Mouse (Mus musculus): ENCODE results near the gene Gna14. TPM values are rescaled to one million over a fixed set of nuclear protein-coding genes. Genes with fewer than 3 reads are reported as not detected.
A peak's percentile ranks its signal among the peaks of the same experiment; 100 is the strongest.

The Gna14 gene
- polyA plus RNA-seq, 1 experiment from 2014 or later, result 1.4 TPM

GRCm38 (mm10) chr19:16492453-16492852 is 56.9 kb downstream of the Gna14 start:
- Histone ChIP-seq H3K36me3 (replicated peaks) (no peaks in the 10 kb centered on the region), H3K4me1 (peaks cover 30% of the 10 kb centered on the region), H3K4me3 (no peak overlapping the region), H3K27ac (replicated peaks) (peak overlapping the region; percentile 76), H3K27me3 (replicated peaks; ENCODE audit: low read depth, poor library complexity, severe bottlenecking) (no peaks in the 10 kb centered on the region), H3K9me3 (0 out of 2 replicates have a peak, but pooled peaks cover 3% of the 10 kb centered on the region)
- no peak for DNase-seq (ENCODE audit: low spot score)
- 92% methylated on average over 1 of the region's 1 CpGs for WGBS

GRCm38 (mm10) chr19:16494816-16495516 is 59.4 kb downstream of the Gna14 start:
- no peak overlapping the region for H3K27ac ChIP-seq (replicated peaks)
- DNase-seq (ENCODE audit: low spot score), result no peak
- no peaks in the 10 kb centered on the region for H3K36me3 ChIP-seq (replicated peaks)
- no peak overlapping the region for H3K4me3 ChIP-seq
- H3K4me1 ChIP-seq, result peaks cover 33% of the 10 kb centered on the region
- H3K27me3 ChIP-seq (replicated peaks; ENCODE audit: low read depth, poor library complexity, severe bottlenecking), result no peaks in the 10 kb centered on the region
- WGBS, result 89% methylated on average over 10 of the region's 10 CpGs
- 0 out of 2 replicates have a peak, but pooled peaks cover 3% of the 10 kb centered on the region for H3K9me3 ChIP-seq

GRCm38 (mm10) chr19:16496016-16496415 is 60.5 kb downstream of the Gna14 start:
- Histone ChIP-seq H3K27me3 (replicated peaks; ENCODE audit: low read depth, poor library complexity, severe bottlenecking) (no peaks in the 10 kb centered on the region), H3K4me3 (no peak overlapping the region), H3K36me3 (replicated peaks) (no peaks in the 10 kb centered on the region), H3K9me3 (0 out of 2 replicates have a peak, but pooled peaks cover 3% of the 10 kb centered on the region), H3K27ac (replicated peaks) (no peak overlapping the region), H3K4me1 (peaks cover 25% of the 10 kb centered on the region)
- WGBS, result 92% methylated on average over 5 of the region's 5 CpGs
- no peak for DNase-seq (ENCODE audit: low spot score)

GRCm38 (mm10) chr19:16502054-16502453 is 66.5 kb downstream of the Gna14 start:
- DNase-seq (ENCODE audit: low spot score), result no peak
- no peak overlapping the region for H3K4me3 ChIP-seq
- H3K9me3 ChIP-seq, result no peaks in the 10 kb centered on the region
- H3K27ac ChIP-seq (replicated peaks), result no peak overlapping the region; the same call in 1 of the 2 replicates
- no peaks in the 10 kb centered on the region for H3K36me3 ChIP-seq (replicated peaks)
- peaks cover 21% of the 10 kb centered on the region for H3K4me1 ChIP-seq
- 57% methylated on average over 5 of the region's 5 CpGs for WGBS
- no peaks in the 10 kb centered on the region for H3K27me3 ChIP-seq (replicated peaks; ENCODE audit: low read depth, poor library complexity, severe bottlenecking)

GRCm38 (mm10) chr19:16506711-16507364 is 71.3 kb downstream of the Gna14 start:
- Histone ChIP-seq H3K4me3 (no peak overlapping the region), H3K27me3 (replicated peaks; ENCODE audit: low read depth, poor library complexity, severe bottlenecking) (no peaks in the 10 kb centered on the region), H3K27ac (replicated peaks) (peak overlapping the region; percentile 60), H3K4me1 (peaks cover 19% of the 10 kb centered on the region), H3K9me3 (no peaks in the 10 kb centered on the region), H3K36me3 (replicated peaks) (no peaks in the 10 kb centered on the region)
- 36% methylated on average over 6 of the region's 6 CpGs for WGBS
- DNase-seq (ENCODE audit: low spot score), result peak; percentile 29

GRCm38 (mm10) chr19:16510343-16511080 is 75.0 kb downstream of the Gna14 start:
- H3K36me3 ChIP-seq (replicated peaks), result no peaks in the 10 kb centered on the region
- DNase-seq (ENCODE audit: low spot score), result no peak
- whole genome bisulfite sequencing, result 88% methylated on average over 10 of the region's 10 CpGs
- no peaks in the 10 kb centered on the region for H3K27me3 ChIP-seq (replicated peaks; ENCODE audit: low read depth, poor library complexity, severe bottlenecking)
- H3K9me3 ChIP-seq, result no peaks in the 10 kb centered on the region
- H3K4me1 ChIP-seq, result peaks cover 18% of the 10 kb centered on the region
- H3K27ac ChIP-seq (replicated peaks), result no peak overlapping the region
- no peak overlapping the region for H3K4me3 ChIP-seq

GRCm38 (mm10) chr19:16511081-16511420 is 75.5 kb downstream of the Gna14 start:
- Histone ChIP-seq H3K36me3 (replicated peaks) (no peaks in the 10 kb centered on the region), H3K4me3 (no peak overlapping the region), H3K9me3 (no peaks in the 10 kb centered on the region), H3K4me1 (peaks cover 12% of the 10 kb centered on the region), H3K27me3 (replicated peaks; ENCODE audit: low read depth, poor library complexity, severe bottlenecking) (no peaks in the 10 kb centered on the region), H3K27ac (replicated peaks) (no peak overlapping the region)
- 75% methylated on average over 2 of the region's 2 CpGs for WGBS
- no peak for DNase-seq (ENCODE audit: low spot score)

GRCm38 (mm10) chr19:16514201-16514600 is 78.6 kb downstream of the Gna14 start:
- 79% methylated on average over 4 of the region's 4 CpGs for WGBS

GRCm38 (mm10) chr19:16518569-16518968 is 83.0 kb downstream of the Gna14 start:
- no peak overlapping the region for H3K27ac ChIP-seq (replicated peaks)
- 82% methylated on average over 3 of the region's 3 CpGs for WGBS
- no peaks in the 10 kb centered on the region for H3K36me3 ChIP-seq (replicated peaks)
- H3K9me3 ChIP-seq, result no peaks in the 10 kb centered on the region
- H3K4me1 ChIP-seq, result no peaks in the 10 kb centered on the region
- DNase-seq (ENCODE audit: low spot score), result no peak
- H3K27me3 ChIP-seq (replicated peaks; ENCODE audit: low read depth, poor library complexity, severe bottlenecking), result no peaks in the 10 kb centered on the region
- H3K4me3 ChIP-seq, result no peak overlapping the region

More at GRCm38 (mm10) chr19:16514201-16514600, 78.6 kb downstream of the Gna14 start:
- Histone ChIP-seq H3K4me3 (no peak overlapping the region), H3K27me3 (replicated peaks; ENCODE audit: low read depth, poor library complexity, severe bottlenecking) (no peaks in the 10 kb centered on the region), H3K27ac (replicated peaks) (no peak overlapping the region), H3K4me1 (no peaks in the 10 kb centered on the region), H3K9me3 (no peaks in the 10 kb centered on the region), H3K36me3 (replicated peaks) (no peaks in the 10 kb centered on the region)
- no peak for DNase-seq (ENCODE audit: low spot score)

GRCm38 (mm10) chr19:16520608-16521007 is 85.0 kb downstream of the Gna14 start:
- no peaks in the 10 kb centered on the region for H3K36me3 ChIP-seq (replicated peaks)
- no peak overlapping the region for H3K27ac ChIP-seq (replicated peaks)
- H3K9me3 ChIP-seq, result no peaks in the 10 kb centered on the region
- H3K4me1 ChIP-seq, result no peaks in the 10 kb centered on the region
- no peak overlapping the region for H3K4me3 ChIP-seq
- WGBS, result 91% methylated on average over 3 of the region's 3 CpGs
- DNase-seq (ENCODE audit: low spot score), result no peak
- no peaks in the 10 kb centered on the region for H3K27me3 ChIP-seq (replicated peaks; ENCODE audit: low read depth, poor library complexity, severe bottlenecking)

GRCm38 (mm10) chr19:16526302-16526880 is 90.8 kb downstream of the Gna14 start:
- no peak overlapping the region for H3K27ac ChIP-seq (replicated peaks)
- H3K4me3 ChIP-seq, result no peak overlapping the region
- H3K27me3 ChIP-seq (replicated peaks; ENCODE audit: low read depth, poor library complexity, severe bottlenecking), result no peaks in the 10 kb centered on the region
- H3K4me1 ChIP-seq, result peaks cover 11% of the 10 kb centered on the region
- no peaks in the 10 kb centered on the region for H3K36me3 ChIP-seq (replicated peaks)
- H3K9me3 ChIP-seq, result no peaks in the 10 kb centered on the region
- DNase-seq (ENCODE audit: low spot score), result no peak
- 90% methylated on average over 9 of the region's 9 CpGs for WGBS

GRCm38 (mm10) chr19:16527031-16527430 is 91.5 kb downstream of the Gna14 start:
- no peak for DNase-seq (ENCODE audit: low spot score)
- H3K4me3 ChIP-seq, result no peak overlapping the region
- no peak overlapping the region for H3K27ac ChIP-seq (replicated peaks)
- H3K36me3 ChIP-seq (replicated peaks), result no peaks in the 10 kb centered on the region
- WGBS, result 76% methylated on average over 5 of the region's 5 CpGs
- H3K9me3 ChIP-seq, result no peaks in the 10 kb centered on the region
- H3K4me1 ChIP-seq, result peaks cover 11% of the 10 kb centered on the region
- no peaks in the 10 kb centered on the region for H3K27me3 ChIP-seq (replicated peaks; ENCODE audit: low read depth, poor library complexity, severe bottlenecking)

All from embryonic facial prominence, embryonic 10.5 days (tissue).